Mouse (Mus musculus): ENCODE results near the gene Pck1.

Pck1 gene

GRCm38 (mm10) chr2:173151352-173151751, 1.5 kb upstream of the Pck1 start:
- DNase-seq: no peak

GRCm38 (mm10) chr2:173151784-173152284, 1.0 kb upstream of the Pck1 start:
- DNase-seq: no peak

GRCm38 (mm10) chr2:173153266-173153665, 418 bp downstream of the Pck1 start:
- no peak for DNase-seq

DNA sequence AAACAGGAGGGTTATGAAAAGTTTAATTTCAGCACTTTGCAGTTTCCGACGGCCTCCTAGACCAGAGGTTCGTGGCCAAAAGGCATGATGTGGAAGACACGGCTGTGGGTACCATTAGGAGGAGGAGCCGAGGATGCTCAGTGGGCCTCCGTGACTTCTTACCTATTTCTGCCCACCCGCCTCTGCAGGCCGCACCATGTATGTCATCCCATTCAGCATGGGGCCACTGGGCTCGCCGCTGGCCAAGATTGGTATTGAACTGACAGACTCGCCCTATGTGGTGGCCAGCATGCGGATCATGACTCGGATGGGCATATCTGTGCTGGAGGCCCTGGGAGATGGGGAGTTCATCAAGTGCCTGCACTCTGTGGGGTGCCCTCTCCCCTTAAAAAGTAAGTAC, 1.7 kb downstream of the Pck1 start:
- DNase-seq: no peak

DNA sequence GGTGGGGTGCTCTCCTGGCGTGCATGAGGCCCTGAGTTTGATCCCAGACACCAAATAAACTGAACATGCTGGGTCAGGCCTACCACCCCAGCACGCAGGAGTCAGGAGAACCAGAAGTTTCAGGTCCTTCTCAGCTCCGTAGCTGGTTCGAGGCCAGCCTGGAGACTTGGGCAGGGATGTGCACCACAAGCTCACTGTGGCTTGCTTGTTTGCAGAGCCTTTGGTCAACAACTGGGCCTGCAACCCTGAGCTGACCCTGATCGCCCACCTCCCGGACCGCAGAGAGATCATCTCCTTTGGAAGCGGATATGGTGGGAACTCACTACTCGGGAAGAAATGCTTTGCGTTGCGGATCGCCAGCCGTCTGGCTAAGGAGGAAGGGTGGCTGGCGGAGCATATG, 2.1 kb downstream of the Pck1 start:
- no peak for DNase-seq

- DNase-seq: no peak
These were observed 3.1 kb downstream of the Pck1 start for GRCm38 (mm10) chr2:173155907-173156306.

GRCm38 (mm10) chr2:173156923-173157322, 4.1 kb downstream of the Pck1 start:
- no peak for DNase-seq

GRCm38 (mm10) chr2:173157376-173157775, 4.5 kb downstream of the Pck1 start:
- DNase-seq: no peak

- no peak for DNase-seq
These were observed 5.0 kb downstream of the Pck1 start for GRCm38 (mm10) chr2:173157871-173158270.

DNA sequence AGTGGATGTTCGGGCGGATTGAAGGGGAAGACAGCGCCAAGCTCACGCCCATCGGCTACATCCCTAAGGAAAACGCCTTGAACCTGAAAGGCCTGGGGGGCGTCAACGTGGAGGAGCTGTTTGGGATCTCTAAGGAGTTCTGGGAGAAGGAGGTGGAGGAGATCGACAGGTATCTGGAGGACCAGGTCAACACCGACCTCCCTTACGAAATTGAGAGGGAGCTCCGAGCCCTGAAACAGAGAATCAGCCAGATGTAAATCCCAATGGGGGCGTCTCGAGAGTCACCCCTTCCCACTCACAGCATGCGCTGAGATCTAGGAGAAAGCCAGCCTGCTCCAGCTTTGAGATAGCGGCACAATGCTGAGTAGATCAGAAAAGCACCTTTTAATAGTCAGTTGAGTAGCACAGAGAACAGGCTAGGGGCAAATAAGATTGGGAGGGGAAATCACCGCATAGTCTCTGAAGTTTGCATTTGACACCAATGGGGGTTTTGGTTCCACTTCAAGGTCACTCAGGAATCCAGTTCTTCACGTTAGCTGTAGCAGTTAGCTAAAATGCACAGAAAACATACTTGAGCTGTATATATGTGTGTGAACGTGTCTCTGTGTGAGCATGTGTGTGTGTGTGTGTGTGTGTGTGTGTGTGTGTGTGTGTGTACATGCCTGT, 5.7 kb downstream of the Pck1 start:
- DNase-seq: no peak

- no peak for DNase-seq
These were observed 6.8 kb downstream of the Pck1 start for GRCm38 (mm10) chr2:173159354-173160311.

GRCm38 (mm10) chr2:173163380-173163779, 10.5 kb downstream of the Pck1 start:
- no peak for DNase-seq

GRCm38 (mm10) chr2:173164358-173164757, 11.5 kb downstream of the Pck1 start:
- DNase-seq: no peak

DNA sequence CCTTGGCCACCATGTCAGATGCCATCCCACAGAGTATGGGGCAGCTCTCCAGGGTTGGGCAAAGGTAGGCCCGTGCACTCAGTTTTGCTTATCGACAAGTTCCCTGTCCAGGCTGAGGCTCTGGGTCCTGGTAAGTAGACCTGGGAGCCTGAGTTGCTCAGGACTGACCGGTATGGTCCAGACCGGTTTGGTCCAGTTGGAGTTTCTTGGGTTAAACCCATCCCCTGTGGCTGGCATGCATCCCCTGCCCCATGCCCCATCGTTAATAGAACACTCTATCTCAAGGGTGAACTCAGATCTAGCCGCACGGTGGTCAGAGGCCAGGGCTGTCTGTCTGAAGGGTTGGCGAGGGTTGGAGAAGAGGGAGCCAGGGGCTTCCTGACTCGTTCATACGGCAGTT, 12.1 kb downstream of the Pck1 start:
- no peak for DNase-seq

- DNase-seq: no peak
These were observed 12.5 kb downstream of the Pck1 start for GRCm38 (mm10) chr2:173165357-173165756.

DNA sequence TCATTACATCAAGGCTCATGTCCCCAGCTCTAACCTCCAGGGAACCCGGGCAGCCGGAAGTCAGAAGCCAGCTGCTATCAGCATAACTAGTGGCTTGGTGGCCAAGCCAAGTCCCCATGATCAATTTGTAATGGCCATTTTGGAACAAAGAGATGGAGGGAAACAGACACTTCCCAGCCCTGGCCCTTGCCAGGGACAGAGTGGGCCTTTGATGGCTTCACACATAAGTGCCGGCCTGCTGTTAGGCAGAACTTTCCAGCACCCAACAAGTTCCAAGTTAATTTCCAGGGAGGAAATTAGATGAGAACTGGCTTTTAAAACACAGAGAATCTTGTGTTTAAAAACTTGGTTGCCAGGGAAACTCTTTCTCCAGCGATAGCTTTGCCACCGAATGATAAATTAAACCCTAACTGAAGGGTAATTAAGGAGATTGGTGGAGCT, 15.6 kb downstream of the Pck1 start:
- DNase-seq: no peak

DNA sequence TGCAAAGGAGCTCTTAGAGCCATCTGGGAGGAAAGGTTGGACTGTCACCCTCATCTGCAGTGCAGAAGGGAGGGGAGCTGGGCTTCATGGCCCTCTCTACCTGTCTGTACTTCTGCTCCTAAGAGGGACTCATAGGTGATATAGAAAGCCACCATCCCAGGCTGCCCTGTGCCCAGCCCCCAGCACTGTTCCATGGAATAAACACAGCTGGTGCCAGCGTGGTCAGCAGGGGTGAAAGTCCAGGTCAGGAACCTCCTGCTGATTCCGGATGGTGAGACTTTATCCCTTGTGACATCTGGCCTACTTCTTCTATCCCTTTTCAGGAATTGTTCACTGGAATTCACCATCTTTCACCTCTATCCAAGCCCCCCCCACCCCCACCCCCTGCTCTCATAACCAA, 17.2 kb downstream of the Pck1 start:
- DNase-seq: no peak

GRCm38 (mm10) chr2:173170715-173171114, 17.9 kb downstream of the Pck1 start:
- no peak for DNase-seq

DNA sequence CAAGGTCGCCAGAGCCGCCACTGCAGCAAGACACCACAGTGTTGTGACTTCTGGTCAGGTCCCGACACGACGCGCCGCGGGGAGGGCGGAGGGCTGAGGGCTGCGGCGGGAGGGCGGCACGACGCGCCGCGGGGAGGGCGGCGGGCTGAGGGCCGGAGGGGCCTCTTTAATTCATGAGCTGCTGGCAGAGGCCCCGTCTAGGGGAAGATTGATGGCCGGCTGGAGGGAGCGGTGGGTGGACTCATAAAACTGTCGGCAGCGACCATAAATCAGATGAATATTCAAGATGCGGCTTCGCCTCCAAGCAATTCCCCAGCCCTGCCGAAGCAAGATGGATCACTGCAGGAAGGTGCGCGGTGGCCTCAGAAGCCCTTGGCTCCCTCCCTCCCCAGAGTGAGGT, 18.6 kb downstream of the Pck1 start:
- no peak for DNase-seq

- DNase-seq: no peak
These were observed 19.1 kb downstream of the Pck1 start for GRCm38 (mm10) chr2:173171956-173172355.

GRCm38 (mm10) chr2:173172386-173172785, 19.5 kb downstream of the Pck1 start:
- DNase-seq: no peak

DNA sequence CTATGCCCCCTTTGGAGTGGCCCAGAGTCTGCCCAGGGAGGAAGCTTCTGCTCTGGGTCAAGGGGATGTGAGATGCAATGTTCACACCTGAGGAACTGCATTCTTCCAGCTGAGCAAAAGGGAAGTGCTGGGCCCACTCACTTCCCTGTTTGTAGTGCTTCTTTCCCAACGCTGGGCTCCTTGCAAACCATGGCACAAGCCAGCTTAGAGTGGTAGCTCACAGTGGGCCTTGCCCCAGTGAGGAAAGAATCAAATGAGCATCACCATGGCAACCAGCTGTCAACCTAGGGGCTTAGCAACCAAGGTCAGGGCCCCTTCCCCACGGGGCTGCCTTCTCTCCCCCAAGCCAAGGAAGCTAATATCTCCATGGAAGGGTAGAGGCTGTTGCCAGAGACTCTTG, 20.2 kb downstream of the Pck1 start:
- DNase-seq: no peak

GRCm38 (mm10) chr2:173173521-173174511, 21.0 kb downstream of the Pck1 start:
- no peak for DNase-seq
